Mouse (Mus musculus) lung, postnatal 0 days (tissue): ENCODE results near the gene Pdlim5. TPM values are rescaled to one million over a fixed set of nuclear protein-coding genes. Genes with fewer than 3 reads are reported as not detected.

Experiments used
- ATAC-seq: fragments of 200-750 bp; cut with Nextera tagmentation; 2 replicates; pipeline ENCODE4 v1.8.0; 2017; ENCODE audit warnings: moderate library complexity
- DNase-seq: peaks from one replicate; pipeline ENCODE4 v3.0.0-alpha.2; 2016; ENCODE audit warnings: low spot score
- H3K27ac ChIP-seq: fragments of 300-500 bp; sonication (generic); 2 replicates; pipeline ENCODE4 v1.5.1; 2014; ENCODE audit warnings: antibody characterized with exemption, mild to moderate bottlenecking, low read length, mixed read lengths
- H3K27me3 ChIP-seq: fragments of 300-500 bp; sonication (generic); replicated peaks from 2 replicates; pipeline ENCODE4 v1.6.1; 2014; ENCODE audit warnings: low read length, mixed read lengths; ENCODE audit not compliant: insufficient read depth
- H3K36me3 ChIP-seq: fragments of 300-500 bp; sonication (generic); 2 replicates; pipeline ENCODE4 v1.6.1; 2014; ENCODE audit warnings: low read length, mixed read lengths; ENCODE audit not compliant: insufficient read depth
- H3K4me1 ChIP-seq: fragments of 300-500 bp; sonication (generic); 2 replicates; pipeline ENCODE4 v1.6.1; 2014; ENCODE audit warnings: antibody characterized with exemption, low read depth, low read length, mixed read lengths; ENCODE audit not compliant: insufficient read depth
- H3K4me2 ChIP-seq: fragments of 300-500 bp; sonication (generic); replicated peaks from 2 replicates; pipeline ENCODE4 v1.6.1; 2014; ENCODE audit warnings: low read depth, mild to moderate bottlenecking, low read length, moderate library complexity, mixed read lengths
- H3K4me3 ChIP-seq: fragments of 300-500 bp; sonication (generic); 2 replicates; pipeline ENCODE4 v1.5.1; 2014; ENCODE audit warnings: low read depth, low read length
- H3K9ac ChIP-seq: fragments of 300-500 bp; sonication (generic); replicated peaks from 2 replicates; pipeline ENCODE4 v1.6.1; 2014; ENCODE audit warnings: low read depth, mild to moderate bottlenecking
- H3K9me3 ChIP-seq: fragments of 300-500 bp; sonication (generic); 2 replicates; pipeline ENCODE4 v1.6.1; 2016; ENCODE audit warnings: low read length, mixed read lengths
- CTCF ChIP-seq: IDR thresholded peaks from 2 replicates; pipeline ENCODE4 v1.5.1; 2016; ENCODE audit warnings: antibody characterized with exemption, mild to moderate bottlenecking
- EP300 ChIP-seq: IDR thresholded peaks from 2 replicates; pipeline ENCODE4 v1.6.1; 2016; ENCODE audit warnings: antibody characterized with exemption, mild to moderate bottlenecking, control low read depth
- WGBS: fragments of 180-500 bp; shearing (Covaris S2); extraction: QIAGEN DNeasy Blood & Tissue Kit; methylation state at CpG from one replicate; pipeline ENCODE4 v1.1.7; 2014; 5-methylcytosine and 5-hydroxymethylcytosine counted together
- polyA plus RNA-seq: library from polyadenylated mRNA; unstranded; fragments of >200 nt; fragmentation: Nextera tagmentation; extraction: Ambion mirVana; gene quantifications from 2 replicates; pipeline ENCODE4 v1.2.1, GENCODE M21; 2015

The Pdlim5 gene
- polyA plus RNA-seq, 1 experiment from 2014 or later: 25.8 TPM

DNA sequence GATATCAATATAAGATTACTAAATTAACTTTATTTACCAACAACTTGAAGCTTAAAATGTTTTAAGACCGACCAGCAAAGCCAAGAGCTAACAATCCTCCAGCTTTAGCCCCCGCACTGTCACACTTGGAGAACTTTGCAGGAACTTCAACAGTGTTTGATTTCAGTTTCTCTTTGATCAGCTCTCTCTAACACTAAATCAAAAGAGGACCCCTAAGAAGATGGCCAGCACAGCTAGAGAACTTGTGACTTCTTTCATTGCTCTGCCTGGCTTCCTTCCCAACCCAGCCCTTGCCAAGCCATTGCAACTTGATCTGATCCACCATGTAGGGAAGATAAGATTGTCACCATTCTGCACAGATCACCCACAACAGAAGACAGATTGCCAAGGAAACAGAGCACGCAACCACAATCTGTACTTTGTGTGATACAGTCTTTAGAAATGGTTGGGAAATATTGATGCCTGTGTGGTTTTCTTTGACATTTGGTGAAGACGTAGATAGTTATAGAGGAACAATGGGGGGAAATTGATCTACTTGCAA lies 17.9 kb upstream of the Pdlim5 start:
- no peak for DNase-seq
- Histone ChIP-seq H3K4me1 (no peaks in the 10 kb centered on the region), H3K27me3 (no peaks in the 10 kb centered on the region), H3K4me2 (no peak overlapping the region), H3K9ac (no peak overlapping the region), H3K9me3 (no peaks in the 10 kb centered on the region), H3K4me3 (no peak overlapping the region), H3K36me3 (no peaks in the 10 kb centered on the region), H3K27ac (no peak overlapping the region)
- 56% methylated on average over 4 of the region's 4 CpGs for WGBS
- TF ChIP-seq CTCF (no peak), EP300 (no peak)
- no peak for ATAC-seq

DNA sequence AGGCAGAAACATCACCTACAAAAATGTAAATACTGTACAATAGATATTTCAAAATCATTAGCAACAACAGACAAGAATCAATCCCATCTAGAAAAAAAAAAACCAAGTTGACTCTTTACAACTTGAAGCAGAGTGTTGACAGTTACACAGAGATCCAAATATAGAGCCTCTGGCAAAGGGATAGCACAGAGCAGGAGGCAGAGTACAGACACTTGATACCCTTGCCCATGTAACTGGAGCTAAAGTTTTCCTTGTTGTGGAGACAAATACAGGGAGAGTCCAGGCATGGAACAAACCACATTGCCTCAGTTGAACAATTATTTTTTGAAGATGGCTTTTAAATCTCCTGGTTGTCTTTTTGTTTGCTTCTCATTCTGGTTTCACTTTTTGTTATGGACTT lies 15.4 kb upstream of the Pdlim5 start:
- DNase-seq (no peak), ATAC-seq (no peak)
- no peak overlapping the region for H3K9ac ChIP-seq
- H3K4me2 ChIP-seq: no peak overlapping the region
- no peaks in the 10 kb centered on the region for H3K27me3 ChIP-seq
- no peaks in the 10 kb centered on the region for H3K36me3 ChIP-seq
- H3K4me3 ChIP-seq: no peak overlapping the region
- no peaks in the 10 kb centered on the region for H3K4me1 ChIP-seq
- no peaks in the 10 kb centered on the region for H3K9me3 ChIP-seq
- no peak for TF ChIP-seq EP300
- TF ChIP-seq CTCF: no peak
- no peak overlapping the region for H3K27ac ChIP-seq

DNA sequence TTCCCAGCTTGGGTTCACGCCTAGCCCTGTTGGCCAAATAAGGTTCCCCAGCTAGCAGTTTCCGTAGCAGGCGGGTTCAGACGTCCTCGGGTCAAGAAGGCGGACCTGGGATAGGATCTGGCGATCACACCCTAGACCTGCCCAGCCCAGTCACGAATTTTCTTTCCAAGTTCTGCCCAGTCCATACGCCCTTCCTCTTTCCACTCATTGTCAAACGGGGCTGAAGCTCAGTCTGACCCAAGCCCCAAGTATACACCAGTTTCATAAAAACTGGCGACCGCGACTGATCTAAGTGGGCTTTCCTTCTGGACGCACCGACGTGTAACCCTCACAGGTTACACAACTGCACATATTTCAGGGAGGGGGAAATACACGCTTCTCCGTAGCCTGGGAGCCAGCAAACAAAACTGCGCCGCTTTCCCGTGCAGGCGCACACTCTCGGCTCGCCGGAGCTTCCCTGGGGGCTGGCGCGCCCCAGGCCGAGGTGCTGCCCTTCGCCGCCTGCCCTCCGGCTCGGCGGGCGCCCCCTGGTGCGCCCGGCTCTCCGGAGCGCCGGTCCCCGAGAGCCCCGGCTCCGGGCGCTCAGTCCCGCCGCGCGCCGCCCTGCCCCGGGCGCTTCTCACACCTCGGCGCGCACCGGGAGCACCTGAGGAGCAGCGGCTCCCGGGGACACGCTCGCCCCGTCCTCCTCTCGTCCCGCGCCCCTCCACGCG lies 544 bp downstream of the Pdlim5 start:
- WGBS: under 1% methylated on average over 40 of the region's 64 CpGs

DNA sequence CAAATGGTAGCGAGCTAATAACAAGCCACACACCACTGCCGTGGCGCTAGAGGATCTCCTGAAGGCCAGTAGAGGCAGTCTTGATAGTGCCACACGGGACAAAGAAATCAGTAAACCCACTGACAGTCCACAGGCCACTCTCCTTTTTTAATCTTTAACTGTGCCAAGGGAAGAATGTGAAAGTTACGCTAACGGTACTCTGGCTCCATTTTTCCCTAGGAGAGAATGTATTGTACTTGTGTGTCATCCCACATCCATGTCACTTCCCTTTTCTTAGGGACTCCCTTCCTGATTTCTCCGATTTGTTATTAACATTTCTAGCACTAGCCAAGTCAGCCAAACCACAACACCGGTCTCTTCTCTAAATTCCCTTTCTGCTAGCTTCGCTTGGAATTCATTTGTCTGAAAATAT lies 1.5 kb downstream of the Pdlim5 start:
- no peaks in the 10 kb centered on the region for H3K9me3 ChIP-seq
- H3K9ac ChIP-seq: peak overlapping the region; percentile 86
- no peaks in the 10 kb centered on the region for H3K27me3 ChIP-seq
- TF ChIP-seq CTCF (peak; percentile 46), EP300 (no peak)
- DNase-seq (peak; percentile 52), ATAC-seq (no peak)
- peak overlapping the region; percentile 77 for H3K4me2 ChIP-seq
- WGBS: 18% methylated on average over 9 of the region's 9 CpGs
- H3K36me3 ChIP-seq: no peaks in the 10 kb centered on the region
- H3K4me3 ChIP-seq: peak overlapping the region; percentile 93
- peaks cover 4% of the 10 kb centered on the region; the same call in 1 of the 2 replicates for H3K4me1 ChIP-seq
- peak overlapping the region; percentile 98 for H3K27ac ChIP-seq

More for the DNA sequence above, 544 bp downstream of the Pdlim5 start:
- Histone ChIP-seq H3K4me1 (peaks cover 4% of the 10 kb centered on the region; the same call in 1 of the 2 replicates), H3K4me2 (peak overlapping the region; percentile 77), H3K36me3 (no peaks in the 10 kb centered on the region), H3K9ac (peak overlapping the region; percentile 86), H3K4me3 (peak overlapping the region; percentile 93), H3K27me3 (no peaks in the 10 kb centered on the region), H3K27ac (peak overlapping the region; percentile 98), H3K9me3 (no peaks in the 10 kb centered on the region)
- TF ChIP-seq CTCF: no peak; the same call in 1 of the 2 replicates
- TF ChIP-seq EP300: no peak; the same call in 1 of the 2 replicates
- ATAC-seq (peak; percentile 70), DNase-seq (peak; percentile 94)

DNA sequence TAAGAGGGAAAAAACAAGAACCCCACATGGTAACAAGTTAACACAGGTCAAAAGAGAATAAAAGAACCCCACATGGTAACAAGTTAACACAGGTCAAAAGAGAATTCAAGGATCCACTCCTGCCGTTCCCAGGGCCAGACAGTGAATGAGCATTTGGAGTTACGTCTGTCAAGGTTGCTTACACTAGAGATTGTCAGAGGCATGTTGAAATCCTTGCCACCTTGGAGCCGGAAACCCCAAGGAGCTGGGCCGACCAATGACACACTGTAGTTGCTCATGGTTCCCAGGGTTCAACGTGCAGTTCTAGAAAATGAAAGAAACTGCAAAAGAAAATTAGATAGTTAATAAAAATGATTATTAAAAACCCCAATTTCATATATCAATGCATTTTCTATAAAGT lies 4.0 kb downstream of the Pdlim5 start:
- TF ChIP-seq EP300 (no peak), CTCF (no peak)
- WGBS: 65% methylated on average over 5 of the region's 5 CpGs
- Histone ChIP-seq H3K36me3 (no peaks in the 10 kb centered on the region), H3K9ac (no peak overlapping the region), H3K9me3 (no peaks in the 10 kb centered on the region), H3K4me2 (no peak overlapping the region), H3K27ac (no peak overlapping the region), H3K4me3 (no peak overlapping the region), H3K27me3 (no peaks in the 10 kb centered on the region), H3K4me1 (peaks cover 4% of the 10 kb centered on the region; the same call in 1 of the 2 replicates)
- ATAC-seq: no peak
- DNase-seq: no peak

DNA sequence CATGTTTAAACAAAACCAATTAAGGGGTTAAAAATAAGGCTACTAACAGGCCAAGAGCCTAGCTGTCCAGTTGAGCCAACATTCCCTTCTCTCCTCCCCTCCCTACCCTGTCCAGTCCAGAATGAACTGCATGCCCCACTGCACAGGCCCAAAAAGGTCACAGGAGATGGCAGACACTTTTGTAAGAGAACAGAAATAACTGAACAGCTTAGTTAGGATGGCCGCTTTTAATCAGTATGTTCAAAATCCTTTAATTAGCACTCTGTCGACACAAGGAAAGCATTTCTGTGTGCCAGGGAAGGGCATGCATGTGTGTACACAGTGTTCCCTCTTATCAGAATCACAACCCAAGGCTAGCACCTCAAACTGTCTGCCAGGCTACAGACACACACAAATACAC lies 5.2 kb downstream of the Pdlim5 start:
- Histone ChIP-seq H3K4me3 (no peak overlapping the region), H3K4me1 (peaks cover 4% of the 10 kb centered on the region; the same call in 1 of the 2 replicates), H3K36me3 (no peaks in the 10 kb centered on the region), H3K27ac (no peak overlapping the region), H3K9me3 (no peaks in the 10 kb centered on the region), H3K4me2 (no peak overlapping the region), H3K9ac (no peak overlapping the region), H3K27me3 (no peaks in the 10 kb centered on the region)
- no peak for ATAC-seq
- 64% methylated on average over 2 of the region's 2 CpGs for WGBS
- no peak for DNase-seq
- TF ChIP-seq EP300 (no peak), CTCF (no peak)
